Mouse (Mus musculus) forebrain, embryonic 16.5 days (tissue): Measurements from ENCODE around the gene Zfp791. TPM values are rescaled to one million over a fixed set of nuclear protein-coding genes. Genes with fewer than 3 reads are reported as not detected.
"Not testable (repeated sequence)": the region's sequence is repeated elsewhere in the genome, so short reads cannot be mapped to it uniquely, and the experiment has no call there.

ENCODE experiments used
- ATAC-seq: fragments of 200-750 bp; cut with Nextera tagmentation; 2 replicates; pipeline ENCODE4 v1.8.0; 2017; ENCODE audit warnings: mild to moderate bottlenecking, moderate library complexity
- H3K27ac ChIP-seq: fragments of 300-500 bp; sonication (generic); 2 replicates; pipeline ENCODE4 v1.5.1; 2014; ENCODE audit warnings: low read length, control low read depth
- H3K27me3 ChIP-seq: fragments of 300-500 bp; sonication (generic); replicated peaks from 2 replicates; pipeline ENCODE4 v1.6.1; 2014; ENCODE audit warnings: low read length; ENCODE audit not compliant: control insufficient read depth, insufficient read depth
- H3K36me3 ChIP-seq: fragments of 300-500 bp; sonication (generic); 2 replicates; pipeline ENCODE4 v1.6.1; 2014; ENCODE audit not compliant: control insufficient read depth, insufficient read depth
- H3K4me1 ChIP-seq: fragments of 300-500 bp; sonication (generic); replicated peaks from 2 replicates; pipeline ENCODE4 v1.6.1; 2014; ENCODE audit warnings: low read length; ENCODE audit not compliant: control insufficient read depth, insufficient read depth
- H3K4me2 ChIP-seq: fragments of 300-500 bp; sonication (generic); 2 replicates; pipeline ENCODE4 v1.6.1; 2014; ENCODE audit warnings: mild to moderate bottlenecking, low read length, control low read depth
- H3K4me3 ChIP-seq: fragments of 300-500 bp; sonication (generic); replicated peaks from 2 replicates; pipeline ENCODE4 v1.5.1; 2014; ENCODE audit warnings: mild to moderate bottlenecking, low read length, control low read depth
- H3K9ac ChIP-seq: fragments of 300-500 bp; sonication (generic); replicated peaks from 2 replicates; pipeline ENCODE4 v1.6.1; 2014; ENCODE audit warnings: low read depth, low read length, control low read depth
- H3K9me3 ChIP-seq: fragments of 300-500 bp; sonication (generic); 2 replicates; pipeline ENCODE4 v1.6.1; 2016; ENCODE audit warnings: low read length; ENCODE audit not compliant: control insufficient read depth
- WGBS: fragments of 180-500 bp; shearing (Covaris S2); extraction: QIAGEN DNeasy Blood & Tissue Kit; methylation state at CpG from one replicate; pipeline ENCODE4 v1.1.7; 2014; 5-methylcytosine and 5-hydroxymethylcytosine counted together
- polyA plus RNA-seq: library from polyadenylated mRNA; unstranded; fragments of >200 nt; fragmentation: Nextera tagmentation; extraction: Ambion mirVana; gene quantifications from 2 replicates; pipeline ENCODE4 v1.2.1, GENCODE M21; 2015

The Zfp791 gene
- polyA plus RNA-seq, 1 experiment from 2014 or later: 3.8 TPM

- no peak overlapping the region for H3K4me2 ChIP-seq
- H3K27ac ChIP-seq: no peak overlapping the region
- H3K36me3 ChIP-seq: peaks cover 2% of the 10 kb centered on the region; the same call in 1 of the 2 replicates
- no peak overlapping the region for H3K4me3 ChIP-seq
- no peaks in the 10 kb centered on the region for H3K9me3 ChIP-seq
- WGBS: 94% methylated on average over 11 of the region's 11 CpGs
- ATAC-seq: no peak
- H3K9ac ChIP-seq: no peak overlapping the region
- no peaks in the 10 kb centered on the region for H3K27me3 ChIP-seq
- H3K4me1 ChIP-seq: no peaks in the 10 kb centered on the region
Measured at GRCm38 (mm10) chr8:85090856-85091255, 32.0 kb downstream of the Zfp791 start.

DNA sequence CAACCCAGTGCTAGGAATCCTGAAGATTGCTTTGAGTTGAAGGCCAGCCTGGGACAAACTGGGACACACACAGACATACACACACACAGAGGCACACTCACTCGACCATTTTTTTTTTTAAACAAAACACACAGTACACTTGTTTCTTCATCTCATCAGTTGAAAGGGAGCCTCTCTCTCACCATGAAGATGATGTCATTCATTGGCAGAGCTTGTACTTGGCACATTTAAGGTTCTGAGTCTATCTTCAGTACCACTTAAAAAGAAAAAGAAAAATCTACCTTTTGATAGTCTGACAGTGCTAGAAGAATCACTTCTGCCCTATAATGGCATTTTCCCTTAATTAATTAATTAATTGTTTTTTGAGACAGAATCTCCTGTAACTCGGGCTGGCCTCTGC, 34.1 kb downstream of the Zfp791 start:
- no peak for ATAC-seq
- 72% methylated on average over 2 of the region's 2 CpGs for WGBS
- peaks cover 4% of the 10 kb centered on the region; the same call in 1 of the 2 replicates for H3K36me3 ChIP-seq

DNA sequence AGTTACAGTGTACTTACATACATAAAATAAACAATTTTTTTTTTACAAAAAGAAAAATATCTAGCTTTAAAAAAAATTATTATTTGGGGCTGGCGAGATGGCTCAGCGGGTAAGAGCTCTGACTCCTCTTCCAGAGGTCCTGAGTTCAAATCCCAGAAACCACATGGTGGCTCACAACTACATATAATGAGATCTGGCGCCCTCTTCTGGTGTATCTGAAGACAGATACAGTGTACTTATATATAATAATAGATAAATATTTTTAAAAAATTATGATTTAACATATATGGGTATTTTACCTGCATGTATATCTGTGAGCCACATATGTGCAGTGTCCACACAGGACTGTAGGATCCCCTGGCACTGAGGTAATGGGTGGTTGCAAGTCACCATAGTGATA, 36.7 kb downstream of the Zfp791 start:
- no peak overlapping the region for H3K27ac ChIP-seq
- H3K27me3 ChIP-seq: no peaks in the 10 kb centered on the region
- no peak overlapping the region for H3K4me3 ChIP-seq
- WGBS: 83% methylated on average over 3 of the region's 3 CpGs
- no peak overlapping the region for H3K9ac ChIP-seq
- H3K4me2 ChIP-seq: no peak overlapping the region
- peaks cover 24% of the 10 kb centered on the region for H3K4me1 ChIP-seq
- ATAC-seq: no peak
- H3K36me3 ChIP-seq: peaks cover 4% of the 10 kb centered on the region; the same call in 1 of the 2 replicates
- no peaks in the 10 kb centered on the region for H3K9me3 ChIP-seq

More for the DNA sequence above, 34.1 kb downstream of the Zfp791 start:
- Histone ChIP-seq H3K9me3 (no peaks in the 10 kb centered on the region), H3K27ac (no peak overlapping the region), H3K4me1 (peaks cover 4% of the 10 kb centered on the region), H3K4me2 (no peak overlapping the region), H3K4me3 (no peak overlapping the region), H3K9ac (no peak overlapping the region), H3K27me3 (no peaks in the 10 kb centered on the region)

- H3K9me3 ChIP-seq: no peaks in the 10 kb centered on the region
- H3K9ac ChIP-seq: no peak overlapping the region
- ATAC-seq: no peak
- peaks cover 4% of the 10 kb centered on the region; the same call in 1 of the 2 replicates for H3K36me3 ChIP-seq
- H3K4me3 ChIP-seq: no peak overlapping the region
- 90% methylated on average over 8 of the region's 8 CpGs for WGBS
- no peaks in the 10 kb centered on the region for H3K27me3 ChIP-seq
- no peak overlapping the region for H3K27ac ChIP-seq
- H3K4me2 ChIP-seq: no peak overlapping the region
- H3K4me1 ChIP-seq: peaks cover 30% of the 10 kb centered on the region
Measured at GRCm38 (mm10) chr8:85084633-85085032, 38.3 kb downstream of the Zfp791 start.

- WGBS: under 1% methylated on average over 30 of the region's 30 CpGs
Measured at GRCm38 (mm10) chr8:85083108-85083813, 39.6 kb downstream of the Zfp791 start, which contains the start of gene Man2b1. Man2b1 (plus strand) TSS chr8:85083270.

GRCm38 (mm10) chr8:85082169-85082568, 40.7 kb downstream of the Zfp791 start:
- ATAC-seq, H3K27ac ChIP-seq, H3K27me3 ChIP-seq, H3K36me3 ChIP-seq, H3K4me3 ChIP-seq, H3K4me2 ChIP-seq, H3K9me3 ChIP-seq, H3K9ac ChIP-seq: not testable (repeated sequence)
- WGBS: 90% methylated on average over 4 of the region's 4 CpGs
- H3K4me1 ChIP-seq: peaks cover 34% of the 10 kb centered on the region

More at GRCm38 (mm10) chr8:85083108-85083813, 39.6 kb downstream of the Zfp791 start, which contains the start of gene Man2b1:
- Histone ChIP-seq H3K9me3 (no peaks in the 10 kb centered on the region), H3K27me3 (no peaks in the 10 kb centered on the region), H3K4me1 (peaks cover 34% of the 10 kb centered on the region), H3K4me2 (peak within 1 kb of the TSS; percentile 86), H3K27ac (no peak within 1 kb of the TSS), H3K4me3 (peak within 1 kb of the TSS; percentile 67), H3K9ac (peak within 1 kb of the TSS; percentile 70), H3K36me3 (peaks cover 5% of the 10 kb centered on the region)
- peak; percentile 84 for ATAC-seq

DNA sequence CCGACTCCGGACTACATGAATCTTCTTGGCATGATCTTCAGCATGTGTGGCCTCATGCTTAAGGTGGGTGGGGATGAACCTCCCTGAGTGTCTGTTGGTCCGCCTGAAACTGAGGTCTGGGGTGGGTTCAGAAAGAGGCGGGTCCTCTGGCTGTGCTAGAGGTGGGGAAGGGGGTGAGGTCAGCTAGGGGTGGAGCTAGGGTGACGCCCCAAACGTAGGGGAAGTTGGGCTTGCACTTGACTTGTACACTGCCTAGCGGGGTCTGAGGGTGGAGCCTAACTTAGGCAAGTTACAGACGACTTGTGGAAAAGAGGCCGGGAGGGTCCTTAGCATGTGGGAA, 41.7 kb downstream of the Zfp791 start, which contains the start of gene Wdr83:
Gene Wdr83, minus strand, starts transcription at position 91 of the 340 bp plus-strand sequence.
- peak within 1 kb of the TSS; percentile 81 for H3K9ac ChIP-seq
- 2% methylated on average over 9 of the region's 9 CpGs for WGBS
- H3K27ac ChIP-seq: 0 out of 2 replicates have a peak within 1 kb of the TSS, but pooled peaks have one; percentile 12
- H3K4me1 ChIP-seq: peaks cover 34% of the 10 kb centered on the region
- H3K4me2 ChIP-seq: peak within 1 kb of the TSS; percentile 71
- H3K36me3 ChIP-seq: peaks cover 7% of the 10 kb centered on the region
- no peaks in the 10 kb centered on the region for H3K9me3 ChIP-seq
- H3K27me3 ChIP-seq: no peaks in the 10 kb centered on the region
- peak within 1 kb of the TSS; percentile 57 for H3K4me3 ChIP-seq
- ATAC-seq: peak; percentile 30

GRCm38 (mm10) chr8:85080532-85081215, 42.2 kb downstream of the Zfp791 start, which contains the start of gene Wdr83os:
Wdr83os (plus strand) TSS chr8:85080740.
- H3K4me1 ChIP-seq: peaks cover 34% of the 10 kb centered on the region
- peak; percentile 16 for ATAC-seq
- H3K36me3 ChIP-seq: peaks cover 10% of the 10 kb centered on the region
- peak within 1 kb of the TSS; percentile 57 for H3K4me3 ChIP-seq
- peak within 1 kb of the TSS; percentile 71 for H3K4me2 ChIP-seq
- 0 out of 2 replicates have a peak within 1 kb of the TSS, but pooled peaks have one; percentile 12 for H3K27ac ChIP-seq
- WGBS: under 1% methylated on average over 30 of the region's 30 CpGs
- no peaks in the 10 kb centered on the region for H3K27me3 ChIP-seq
- no peaks in the 10 kb centered on the region for H3K9me3 ChIP-seq
- H3K9ac ChIP-seq: peak within 1 kb of the TSS; percentile 81

GRCm38 (mm10) chr8:85080214-85080531, 42.7 kb downstream of the Zfp791 start:
- Histone ChIP-seq H3K4me2 (peak overlapping the region; percentile 71), H3K36me3 (peaks cover 12% of the 10 kb centered on the region), H3K27me3 (no peaks in the 10 kb centered on the region), H3K27ac (no peak overlapping the region), H3K4me1 (peaks cover 34% of the 10 kb centered on the region), H3K9ac (peak overlapping the region; percentile 81), H3K9me3 (no peaks in the 10 kb centered on the region), H3K4me3 (peak overlapping the region; percentile 57)
- WGBS: 1% methylated on average over 25 of the region's 25 CpGs
- no peak for ATAC-seq
